Mouse (Mus musculus) olfactory bulb, adult 2 months (tissue): ENCODE data around the gene Lrmda.

Experiments used
- CTCF ChIP-seq: fragments of 200-500 bp; IDR thresholded peaks from 2 replicates; pipeline ENCODE4 v1.5.1; 2012; ENCODE audit warnings: low read depth, mild to moderate bottlenecking, low read length, moderate library complexity; ENCODE audit not compliant: insufficient read depth
- POLR2A ChIP-seq: fragments of 200-500 bp; IDR thresholded peaks from 2 replicates; pipeline ENCODE4 v1.6.1; 2012; ENCODE audit warnings: mild to moderate bottlenecking, low read depth, low read length, moderate library complexity; ENCODE audit not compliant: insufficient read depth

DNA sequence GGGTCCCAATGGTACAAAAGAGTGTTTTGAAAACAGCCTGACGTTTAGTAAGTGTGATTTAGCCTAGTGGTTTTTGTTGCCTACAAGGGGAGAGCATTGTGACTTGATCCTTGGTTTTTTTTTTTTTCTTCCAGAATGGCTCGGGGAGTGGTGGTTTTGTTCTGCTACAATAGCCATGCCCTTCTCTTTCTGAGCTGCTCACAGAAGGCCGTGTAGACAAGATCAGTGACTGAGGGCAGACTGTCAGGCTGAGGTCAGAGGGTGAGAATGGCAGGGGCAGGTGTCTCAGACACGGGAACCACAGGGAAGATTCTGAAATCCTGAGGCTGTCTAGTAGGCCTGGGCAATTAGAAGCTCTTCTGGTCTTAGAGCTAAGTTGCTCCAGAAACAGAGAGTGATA lies 323.8 kb downstream of the Lrmda start:
- no peak for TF ChIP-seq CTCF
- TF ChIP-seq POLR2A = no peak
